Mouse (Mus musculus) embryonic fibroblast, embryonic 13.5 days (primary cell): ENCODE results near the gene C1qb.

ENCODE experiments used
- CTCF ChIP-seq: IDR thresholded peaks from 2 replicates; pipeline ENCODE4 v1.5.1; 2011; ENCODE audit warnings: mild to moderate bottlenecking, control low read depth, low read length, moderate library complexity, borderline replicate concordance; ENCODE audit not compliant: insufficient read depth
- POLR2A ChIP-seq: IDR thresholded peaks from 2 replicates; pipeline ENCODE4 v1.6.1; 2011; ENCODE audit warnings: low read depth, mild to moderate bottlenecking, control low read depth, low read length, moderate library complexity

GRCm38 (mm10) chr4:136907809-136908208, 21.8 kb upstream of the C1qb start:
- TF ChIP-seq CTCF (no peak), POLR2A (no peak)
